Mouse (Mus musculus): ENCODE data around the gene Gatad1.
"Not testable (repeated sequence)": the region's sequence is repeated elsewhere in the genome, so short reads cannot be mapped to it uniquely, and the experiment has no call there.

Gatad1 gene

DNA sequence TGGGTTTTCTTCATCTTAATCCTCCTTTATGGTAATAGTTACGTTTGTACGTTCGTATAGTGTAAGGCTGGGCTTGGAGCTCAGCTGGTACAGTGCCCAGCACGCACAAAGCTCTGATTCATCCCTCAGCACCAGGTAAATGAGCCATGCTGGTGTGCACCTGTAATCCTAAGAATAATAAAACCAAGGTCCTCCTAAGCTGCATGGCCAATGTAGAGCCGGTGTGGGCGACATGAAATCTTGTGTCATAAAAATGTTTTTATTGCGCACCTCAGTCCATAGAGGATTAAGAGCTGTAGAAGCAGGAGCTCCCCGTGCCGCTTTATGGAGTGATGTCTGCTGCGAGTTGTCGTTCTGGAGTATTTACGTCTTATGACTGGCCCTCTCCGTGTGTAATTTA is 23.7 kb downstream of the Gatad1 start:
- no peak for DNase-seq

DNA sequence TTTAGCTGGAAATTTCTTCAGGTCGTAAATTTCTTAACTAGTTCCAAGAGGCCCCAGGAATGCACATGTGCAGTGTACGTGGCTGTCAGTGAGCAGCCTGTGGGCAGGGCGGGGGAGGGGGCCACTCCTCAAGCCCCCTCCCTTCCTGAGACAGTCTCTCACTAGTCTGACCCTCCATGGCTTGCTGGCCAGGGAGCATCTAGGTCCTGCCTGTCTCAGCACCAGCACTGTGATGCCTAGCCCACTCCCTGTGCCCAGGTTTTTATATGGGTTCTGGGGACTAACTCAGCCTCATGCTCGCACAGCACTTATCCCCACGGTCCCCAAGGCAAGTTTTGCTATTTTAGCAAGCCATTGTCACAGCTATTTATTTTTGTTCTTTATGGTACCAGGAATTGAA is 24.7 kb downstream of the Gatad1 start:
- DNase-seq: no peak

- no peak for DNase-seq
Observed at GRCm38 (mm10) chr5:3631512-3632271, 25.3 kb downstream of the Gatad1 start.

- DNase-seq: no peak
Observed at GRCm38 (mm10) chr5:3630055-3630454, 26.9 kb downstream of the Gatad1 start.

- no peak for DNase-seq
Observed at GRCm38 (mm10) chr5:3620486-3620885, 36.5 kb downstream of the Gatad1 start.

GRCm38 (mm10) chr5:3611835-3612234 is 45.1 kb downstream of the Gatad1 start:
- not testable (repeated sequence) for DNase-seq

DNA sequence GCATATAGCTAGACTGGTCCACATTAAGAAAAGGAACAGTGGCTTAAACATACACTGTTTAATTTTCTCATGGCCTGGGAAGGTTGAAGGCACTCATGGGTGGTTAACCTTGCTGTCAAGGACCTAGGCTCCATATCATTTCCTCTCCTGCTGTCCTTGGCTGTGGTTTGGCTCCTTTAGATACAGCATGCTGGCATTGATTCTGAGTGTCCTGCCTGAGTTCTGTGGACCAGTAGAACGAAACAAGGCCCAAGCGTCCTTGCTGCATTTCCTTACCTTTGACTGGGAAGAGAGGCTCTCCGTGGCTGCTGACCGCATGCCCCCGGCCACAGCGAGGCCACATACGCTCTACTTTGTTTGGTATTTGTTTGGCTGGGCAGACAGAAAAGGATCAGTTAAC is 47.7 kb downstream of the Gatad1 start:
- DNase-seq: no peak

DNA sequence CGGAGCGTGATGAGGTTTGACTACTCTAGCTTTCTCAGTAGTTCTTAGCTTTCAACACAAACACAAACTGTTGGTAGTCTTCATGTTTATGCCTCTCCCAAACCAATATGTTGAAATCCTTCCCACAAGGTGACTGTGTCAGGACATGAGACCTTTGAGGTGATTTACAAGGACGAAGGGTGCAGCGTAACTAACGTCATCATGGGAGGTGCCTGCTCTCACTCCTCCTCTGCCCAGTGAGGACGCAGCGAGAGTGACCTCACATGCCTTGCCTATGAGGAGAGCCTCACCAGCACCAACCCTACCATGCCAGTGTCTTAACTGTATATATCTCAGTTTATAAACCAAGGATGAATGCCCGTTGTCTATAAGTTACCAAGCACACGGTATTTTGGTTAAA is 49.9 kb downstream of the Gatad1 start:
- DNase-seq: no peak

DNA sequence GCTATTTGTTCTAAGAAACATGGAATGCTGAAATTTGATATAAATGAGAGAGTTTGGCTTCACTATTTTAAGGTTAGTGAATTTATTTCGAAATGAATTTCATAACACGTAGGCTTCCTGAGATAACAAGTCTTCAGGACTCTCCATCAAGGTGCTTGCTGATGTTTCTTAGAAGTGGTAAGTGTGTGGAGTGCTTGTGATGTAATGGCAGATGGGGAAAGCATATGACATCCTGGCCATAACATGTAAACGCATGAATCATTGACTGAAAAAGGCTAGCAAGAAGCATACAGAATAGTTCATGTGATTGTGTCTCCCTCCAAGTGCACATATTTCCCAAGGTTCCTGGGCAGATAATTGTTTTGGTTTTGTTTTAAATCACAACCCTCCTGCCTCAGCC is 56.2 kb downstream of the Gatad1 start:
- no peak for DNase-seq

DNA sequence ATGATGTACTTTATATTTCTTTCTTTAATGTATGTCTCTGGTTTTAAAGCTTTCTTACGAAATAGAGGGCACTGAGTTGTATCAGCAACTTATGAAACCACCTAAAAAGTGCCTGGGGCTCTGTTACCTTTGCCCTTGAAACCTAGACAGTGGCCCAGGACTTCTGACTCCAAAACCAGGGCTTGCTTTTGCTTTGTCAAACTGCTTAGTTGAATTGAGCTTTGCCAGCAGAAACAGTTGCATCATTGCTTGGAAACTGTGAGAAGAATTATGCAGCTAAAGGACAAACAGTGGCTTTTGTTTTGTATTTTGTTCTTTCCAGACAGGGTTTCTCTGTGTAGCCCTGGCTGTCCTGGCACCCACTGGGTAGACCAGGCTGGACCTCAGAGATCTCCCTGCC is 56.7 kb downstream of the Gatad1 start:
- no peak for DNase-seq

- DNase-seq: no peak
Observed at GRCm38 (mm10) chr5:3598766-3599165, 58.2 kb downstream of the Gatad1 start.

- no peak for DNase-seq
Observed at GRCm38 (mm10) chr5:3597171-3597570, 59.8 kb downstream of the Gatad1 start.

DNA sequence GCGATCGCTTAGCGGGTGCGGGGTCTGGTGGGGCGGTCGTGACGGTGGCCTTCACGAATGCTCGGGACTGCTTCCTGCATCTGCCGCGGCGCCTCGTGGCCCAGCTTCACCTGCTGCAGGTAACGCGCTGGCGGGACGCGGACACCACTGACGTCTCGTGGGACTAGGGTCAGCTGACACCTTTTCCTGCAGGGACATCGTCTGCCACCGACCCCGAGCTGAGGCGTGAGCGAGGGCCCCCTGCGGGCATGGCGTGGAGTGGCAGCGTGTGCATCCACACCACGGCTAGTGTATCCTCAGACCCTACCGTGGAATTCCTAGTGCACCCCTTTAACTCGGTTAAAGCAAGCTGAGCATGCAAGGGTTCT is 60.6 kb downstream of the Gatad1 start, which contains the start of gene Rbm48:
Gene Rbm48, minus strand, starts transcription at position 187 of the 368 bp plus-strand sequence.
- DNase-seq: peak; percentile 86

GRCm38 (mm10) chr5:3595693-3596398 is 61.1 kb downstream of the Gatad1 start, which contains the start of gene Pex1:
Gene Pex1, plus strand, starts transcription at chr5:3596066.
- DNase-seq: peak; percentile 92
